Mouse (Mus musculus) limb, embryonic 15.5 days (tissue): ENCODE data around the gene Efna2. TPM values are rescaled to one million over a fixed set of nuclear protein-coding genes. Genes with fewer than 3 reads are reported as not detected.

ENCODE experiments used
- ATAC-seq: fragments of 200-750 bp; cut with Nextera tagmentation; 2 replicates; pipeline ENCODE4 v1.8.0; 2017; ENCODE audit warnings: low read depth, moderate TSS enrichment; ENCODE audit not compliant: insufficient number of reproducible peaks, low FRiP score, low TSS enrichment
- H3K27ac ChIP-seq: fragments of 300-500 bp; sonication (generic); 2 replicates; pipeline ENCODE4 v1.5.1; 2015; ENCODE audit warnings: moderate library complexity, mild to moderate bottlenecking, inconsistent platforms
- H3K27me3 ChIP-seq: fragments of 300-500 bp; sonication (generic); 2 replicates; pipeline ENCODE4 v1.6.1; 2015; ENCODE audit warnings: inconsistent platforms
- H3K36me3 ChIP-seq: fragments of 300-500 bp; sonication (generic); 2 replicates; pipeline ENCODE4 v1.6.1; 2015; ENCODE audit warnings: inconsistent platforms
- H3K4me1 ChIP-seq: fragments of 300-500 bp; sonication (generic); 2 replicates; pipeline ENCODE4 v1.6.1; 2015; ENCODE audit warnings: inconsistent platforms
- H3K4me2 ChIP-seq: fragments of 300-500 bp; sonication (generic); 2 replicates; pipeline ENCODE4 v1.6.1; 2015; ENCODE audit warnings: mild to moderate bottlenecking, inconsistent platforms
- H3K4me3 ChIP-seq: fragments of 300-500 bp; sonication (generic); 2 replicates; pipeline ENCODE4 v1.5.1; 2015; ENCODE audit warnings: mild to moderate bottlenecking, inconsistent platforms
- H3K9ac ChIP-seq: fragments of 300-500 bp; sonication (generic); 2 replicates; pipeline ENCODE4 v1.6.1; 2015; ENCODE audit warnings: inconsistent platforms
- H3K9me3 ChIP-seq: fragments of 300-500 bp; sonication (generic); 2 replicates; pipeline ENCODE4 v1.6.1; 2016; ENCODE audit warnings: inconsistent platforms
- WGBS: fragments of 180-500 bp; shearing (Covaris S2); methylation state at CpG from one replicate; pipeline ENCODE4 v1.1.7; 2015; 5-methylcytosine and 5-hydroxymethylcytosine counted together
- polyA plus RNA-seq: library from polyadenylated mRNA; unstranded; fragments of >200 nt; fragmentation: Nextera tagmentation; extraction: Ambion mirVana; gene quantifications from 2 replicates; pipeline ENCODE4 v1.2.1, GENCODE M21; 2015

The Efna2 gene
- polyA plus RNA-seq = 27.0 and 29.3 TPM in 2 replicates

DNA sequence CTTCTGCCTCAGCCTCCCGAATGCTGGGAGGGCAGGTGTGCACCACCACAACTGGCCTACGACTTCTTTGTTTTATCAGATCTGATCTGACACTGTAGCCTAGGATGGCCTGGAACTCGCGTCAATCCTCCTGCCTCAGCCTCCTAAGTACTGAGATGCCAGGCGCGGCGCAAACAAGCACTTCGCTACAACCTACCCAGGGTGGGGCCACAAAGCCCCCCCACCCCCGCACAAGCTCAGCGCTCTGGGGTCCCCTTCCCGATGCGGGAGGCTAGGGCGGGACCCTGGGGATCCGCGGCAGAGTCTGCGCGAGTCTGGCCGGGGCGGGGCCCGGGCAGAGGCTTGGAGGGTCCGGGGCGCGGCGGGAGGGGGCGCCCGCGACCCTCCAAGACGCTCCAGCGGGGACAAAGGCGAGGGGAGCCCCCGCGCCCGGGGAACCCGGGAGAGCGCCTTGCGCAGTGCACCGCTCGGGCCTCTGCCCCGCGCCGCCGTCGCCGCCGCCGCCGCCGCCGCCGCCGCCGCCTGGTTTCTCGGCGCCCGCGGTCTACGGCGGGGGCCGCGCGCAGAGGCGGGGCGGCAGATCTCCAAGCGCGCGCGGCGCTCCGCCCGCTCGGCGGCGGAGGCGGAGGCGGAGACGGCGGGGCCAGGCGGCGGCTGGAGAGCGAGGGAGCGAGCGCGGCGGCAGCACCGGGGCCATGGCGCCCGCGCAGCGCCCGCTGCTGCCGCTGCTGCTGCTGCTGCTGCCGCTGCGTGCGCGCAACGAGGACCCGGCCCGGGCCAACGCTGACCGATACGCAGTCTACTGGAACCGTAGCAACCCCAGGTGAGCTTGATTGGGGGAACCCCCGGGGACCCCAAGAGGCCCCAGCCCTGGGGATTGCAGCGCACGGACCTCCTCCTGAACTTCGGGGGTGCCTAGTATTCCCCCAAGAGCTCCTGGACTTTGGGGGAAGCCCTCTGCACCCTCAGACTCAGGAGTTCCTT is at the start of gene Efna2:
Efna2 (plus strand) TSS at position 415 of the 984 bp plus-strand sequence.
- peak; percentile 44 for ATAC-seq
- Histone ChIP-seq H3K36me3 (peaks cover 5% of the 10 kb centered on the region), H3K27ac (peak within 1 kb of the TSS; percentile 79), H3K9me3 (no peaks in the 10 kb centered on the region), H3K27me3 (no peaks in the 10 kb centered on the region), H3K4me1 (peaks cover 32% of the 10 kb centered on the region), H3K4me2 (peak within 1 kb of the TSS; percentile 63), H3K4me3 (peak within 1 kb of the TSS; percentile 77), H3K9ac (peak within 1 kb of the TSS; percentile 85)
- WGBS = 2% methylated on average over 86 of the region's 106 CpGs

DNA sequence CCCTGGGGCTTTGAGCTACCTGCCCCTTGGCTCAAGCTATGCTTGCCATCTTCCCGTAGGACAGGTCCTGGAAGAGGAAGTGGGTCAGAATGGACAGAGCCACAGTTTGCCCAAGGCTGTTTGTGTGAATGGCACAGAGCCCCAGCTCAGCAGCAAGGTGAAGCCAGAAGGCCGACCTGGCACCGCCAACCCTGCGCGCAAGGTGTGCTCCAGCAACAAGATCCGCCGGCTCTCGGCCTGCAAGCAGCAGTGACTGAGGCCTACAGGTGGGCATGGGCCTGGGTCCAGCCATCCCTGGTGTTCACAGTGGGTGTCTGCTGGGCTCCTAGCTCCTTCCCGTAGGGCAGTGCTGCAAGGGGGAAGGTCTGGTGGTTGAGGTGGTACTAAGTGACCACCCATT is 49.4 kb upstream of the Efna2 start:
- no peaks in the 10 kb centered on the region for H3K9me3 ChIP-seq
- H3K27me3 ChIP-seq = no peaks in the 10 kb centered on the region
- H3K4me2 ChIP-seq = no peak overlapping the region
- H3K4me1 ChIP-seq = peaks cover 28% of the 10 kb centered on the region
- H3K27ac ChIP-seq = no peak overlapping the region
- 92% methylated on average over 9 of the region's 9 CpGs for WGBS
- ATAC-seq = no peak
- no peak overlapping the region for H3K4me3 ChIP-seq
- H3K36me3 ChIP-seq = peaks cover 99% of the 10 kb centered on the region
- H3K9ac ChIP-seq = no peak overlapping the region

DNA sequence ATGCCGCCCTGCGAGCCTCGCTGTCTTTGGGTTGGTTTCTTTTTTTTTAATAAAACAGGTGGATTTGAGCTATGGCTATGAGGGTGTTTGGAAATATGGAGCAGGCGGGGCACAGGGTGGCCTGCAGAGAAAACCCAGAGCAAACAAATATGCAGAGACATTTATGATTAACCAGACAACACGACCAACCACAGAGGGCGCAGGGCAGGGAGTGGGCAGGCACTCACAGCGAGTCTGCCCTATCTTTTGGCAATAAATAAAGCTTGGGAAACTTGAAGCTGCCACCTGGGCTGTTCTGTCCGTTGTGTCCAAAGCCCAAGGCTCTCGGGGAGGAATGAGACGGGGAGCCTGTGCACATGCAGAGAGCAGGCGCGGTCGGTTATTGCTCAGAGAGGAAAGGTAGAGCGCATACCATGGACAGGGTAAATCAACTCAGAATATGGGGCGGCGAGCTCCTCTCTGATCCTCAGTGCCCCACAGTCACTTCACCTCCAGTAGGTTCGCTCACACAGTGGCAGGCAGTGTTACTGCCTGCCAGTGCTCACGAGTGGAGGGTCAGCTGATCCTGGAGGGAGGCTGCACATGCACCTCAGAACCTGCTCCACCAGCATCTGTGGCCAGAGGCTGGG is 48.8 kb upstream of the Efna2 start:
- no peak overlapping the region for H3K9ac ChIP-seq
- H3K4me2 ChIP-seq = no peak overlapping the region
- H3K27ac ChIP-seq = no peak overlapping the region
- peaks cover 99% of the 10 kb centered on the region for H3K36me3 ChIP-seq
- WGBS = 78% methylated on average over 18 of the region's 18 CpGs
- no peak for ATAC-seq
- no peak overlapping the region for H3K4me3 ChIP-seq
- 0 out of 2 replicates have a peak, but pooled peaks cover 5% of the 10 kb centered on the region for H3K27me3 ChIP-seq
- peaks cover 26% of the 10 kb centered on the region for H3K4me1 ChIP-seq
- H3K9me3 ChIP-seq = no peaks in the 10 kb centered on the region

DNA sequence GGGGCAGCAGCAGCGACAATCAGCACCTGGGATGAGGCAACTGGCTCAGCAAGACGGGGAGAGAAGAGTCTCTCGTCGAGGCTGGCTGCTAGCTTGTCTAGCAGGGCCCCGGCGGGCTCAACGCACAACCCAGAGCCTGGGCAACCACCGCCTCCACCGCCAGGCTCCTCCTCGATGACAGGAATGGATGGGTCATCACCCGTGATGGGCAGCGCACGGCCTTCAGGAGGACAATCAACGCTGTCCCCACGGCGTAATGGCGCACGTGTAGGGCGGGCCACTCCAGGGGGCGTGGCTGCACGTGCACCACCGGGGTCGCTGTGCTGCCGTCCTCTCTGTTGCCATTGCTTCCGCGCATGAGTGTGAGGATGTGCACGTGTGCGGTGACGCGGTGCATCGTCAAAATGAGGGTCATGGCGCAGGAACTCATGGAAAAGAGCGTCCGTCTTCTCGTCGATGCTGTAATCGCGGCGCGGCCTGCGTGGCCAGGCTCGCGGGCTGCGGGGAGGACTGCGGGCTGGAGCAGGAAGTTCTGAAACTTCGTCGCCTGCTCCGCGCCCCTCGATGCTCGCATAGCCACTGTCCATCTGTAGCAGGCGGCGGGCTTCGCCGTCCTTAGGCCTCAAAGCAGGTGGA is 47.8 kb upstream of the Efna2 start:
- no peak for ATAC-seq
- Histone ChIP-seq H3K4me2 (peak overlapping the region; percentile 22; the same call in 1 of the 2 replicates), H3K36me3 (peaks cover 92% of the 10 kb centered on the region), H3K27me3 (peaks cover 9% of the 10 kb centered on the region; the same call in 1 of the 2 replicates), H3K9me3 (no peaks in the 10 kb centered on the region), H3K4me1 (peaks cover 29% of the 10 kb centered on the region), H3K9ac (no peak overlapping the region), H3K27ac (no peak overlapping the region), H3K4me3 (peak overlapping the region; percentile 19)
- 25% methylated on average over 55 of the region's 55 CpGs for WGBS

DNA sequence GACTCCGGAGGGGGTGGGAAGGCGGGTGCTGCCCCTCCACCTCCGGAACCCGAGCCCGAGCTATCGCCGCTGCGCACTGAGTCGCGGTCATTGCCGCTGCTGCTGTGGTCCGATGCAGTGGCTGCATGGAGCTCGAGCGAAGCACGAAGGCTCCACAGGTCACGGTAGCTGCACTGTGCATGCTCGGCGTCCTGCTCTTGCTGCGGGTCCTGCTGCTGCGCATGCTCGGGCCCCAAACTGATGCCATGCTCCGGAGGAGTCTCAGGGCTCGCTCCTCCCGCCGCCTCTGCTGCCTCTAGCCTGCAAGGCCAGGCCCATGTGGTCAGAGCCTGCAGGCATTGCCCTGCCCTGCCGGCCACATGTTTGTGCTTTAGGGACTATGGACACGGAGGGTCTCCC is 47.3 kb upstream of the Efna2 start:
- no peak for ATAC-seq
- Histone ChIP-seq H3K9me3 (no peaks in the 10 kb centered on the region), H3K4me2 (peak overlapping the region; percentile 22; the same call in 1 of the 2 replicates), H3K4me3 (peak overlapping the region; percentile 19), H3K27me3 (peaks cover 14% of the 10 kb centered on the region), H3K4me1 (peaks cover 35% of the 10 kb centered on the region), H3K36me3 (peaks cover 87% of the 10 kb centered on the region), H3K27ac (no peak overlapping the region), H3K9ac (no peak overlapping the region)
- 44% methylated on average over 27 of the region's 27 CpGs for WGBS

DNA sequence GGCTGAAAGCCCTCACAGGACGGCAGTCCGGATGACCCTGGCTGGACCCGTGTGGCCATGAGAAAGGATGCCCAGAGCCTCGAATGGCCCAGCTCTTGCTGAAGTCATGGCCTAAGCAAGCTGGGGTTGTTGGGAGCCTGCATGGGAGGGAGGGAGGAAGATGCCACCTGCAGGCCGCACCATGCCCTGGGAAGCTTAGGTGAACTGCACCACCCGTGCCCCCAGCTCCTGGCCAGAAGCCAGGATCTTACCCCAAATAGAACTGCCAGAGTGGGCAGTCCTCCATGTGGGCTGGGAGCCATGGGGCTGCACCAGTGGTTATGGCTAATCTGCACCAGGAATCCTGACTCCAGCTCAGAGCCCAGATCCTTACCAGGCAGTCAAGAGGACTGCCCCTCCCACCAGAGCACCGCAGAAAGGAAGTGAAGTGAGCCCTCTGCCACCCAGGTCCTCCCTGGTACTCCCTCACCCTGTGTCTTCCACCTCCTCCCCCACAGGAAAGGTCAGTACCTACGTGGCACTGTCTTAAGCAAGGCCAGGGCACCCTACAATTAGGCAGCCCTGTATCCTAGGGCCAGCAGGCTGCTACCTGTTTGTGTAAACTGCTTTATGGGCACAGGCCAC is 45.9 kb upstream of the Efna2 start:
- Histone ChIP-seq H3K4me1 (peaks cover 48% of the 10 kb centered on the region), H3K9ac (no peak overlapping the region), H3K4me3 (no peak overlapping the region), H3K27ac (no peak overlapping the region), H3K4me2 (no peak overlapping the region), H3K27me3 (peaks cover 20% of the 10 kb centered on the region), H3K9me3 (no peaks in the 10 kb centered on the region), H3K36me3 (peaks cover 73% of the 10 kb centered on the region)
- 68% methylated on average over 8 of the region's 8 CpGs for WGBS
- no peak for ATAC-seq

DNA sequence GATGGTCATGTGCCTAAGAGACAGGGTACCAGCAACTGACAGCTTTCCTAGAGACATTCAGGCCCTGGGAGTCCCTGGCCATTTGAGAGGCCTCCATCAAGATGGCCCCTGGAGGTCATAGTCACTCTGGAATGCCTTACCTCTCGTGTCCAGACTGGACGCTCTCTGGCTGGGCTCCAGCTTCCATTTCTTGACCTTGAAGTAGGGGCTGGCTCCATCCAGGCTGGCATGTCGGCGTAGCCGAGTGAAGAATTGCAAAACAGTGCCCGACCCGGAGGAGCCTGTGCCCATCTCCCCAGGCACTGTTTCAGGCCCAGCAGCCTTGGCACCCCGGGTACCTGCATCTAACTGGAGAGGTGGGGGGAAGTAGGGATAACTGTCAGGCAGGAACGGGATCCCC is 44.9 kb upstream of the Efna2 start:
- no peak overlapping the region for H3K4me2 ChIP-seq
- no peaks in the 10 kb centered on the region for H3K9me3 ChIP-seq
- ATAC-seq = no peak
- no peak overlapping the region for H3K27ac ChIP-seq
- H3K4me1 ChIP-seq = peaks cover 57% of the 10 kb centered on the region
- H3K9ac ChIP-seq = no peak overlapping the region
- H3K36me3 ChIP-seq = peaks cover 62% of the 10 kb centered on the region
- H3K27me3 ChIP-seq = peaks cover 20% of the 10 kb centered on the region
- H3K4me3 ChIP-seq = no peak overlapping the region
- WGBS = 88% methylated on average over 9 of the region's 9 CpGs

DNA sequence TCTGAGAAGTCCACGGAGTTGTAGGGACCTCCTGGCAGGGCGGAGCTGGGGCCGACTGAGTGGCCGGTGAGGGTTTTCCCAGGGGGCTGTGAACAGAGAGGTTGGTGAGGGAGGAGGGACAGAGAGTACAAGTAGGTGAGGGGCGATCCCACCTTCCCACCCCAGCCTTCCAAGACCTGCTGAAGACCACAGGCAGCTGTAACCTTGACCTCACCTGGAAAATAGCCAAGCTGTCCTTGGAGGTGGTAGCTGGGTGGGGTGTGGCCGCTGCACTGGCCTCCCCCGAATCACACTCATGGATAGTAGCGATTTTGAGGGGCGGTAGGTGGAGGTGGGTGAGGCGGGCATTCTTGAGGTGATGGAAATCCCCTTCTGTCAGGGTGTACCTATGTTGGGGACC is 44.1 kb upstream of the Efna2 start:
- WGBS = 84% methylated on average over 10 of the region's 10 CpGs
- Histone ChIP-seq H3K9me3 (no peaks in the 10 kb centered on the region), H3K36me3 (peaks cover 54% of the 10 kb centered on the region), H3K27ac (no peak overlapping the region), H3K4me2 (no peak overlapping the region), H3K4me3 (no peak overlapping the region), H3K27me3 (peaks cover 20% of the 10 kb centered on the region), H3K9ac (no peak overlapping the region), H3K4me1 (peaks cover 60% of the 10 kb centered on the region)
- no peak for ATAC-seq

DNA sequence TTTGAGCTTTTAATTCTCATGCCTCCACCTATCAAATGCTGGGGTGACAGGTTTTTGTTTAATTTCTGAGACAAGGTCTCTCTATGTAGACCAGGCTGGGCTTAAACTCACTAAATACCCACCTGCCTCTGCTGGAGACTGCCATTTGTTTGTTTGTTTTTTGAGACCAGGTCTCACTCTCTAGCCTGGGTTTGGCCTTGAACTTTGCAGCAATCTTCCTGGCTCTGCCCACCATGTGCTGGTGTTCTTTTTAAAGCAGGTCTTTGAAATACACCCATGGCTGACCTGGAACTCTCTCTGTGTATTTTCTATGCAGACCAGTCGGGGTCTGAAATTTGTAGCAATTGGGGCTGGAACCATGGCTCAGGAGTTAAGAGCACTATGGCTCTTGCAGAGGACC is 43.6 kb upstream of the Efna2 start:
- Histone ChIP-seq H3K9me3 (no peaks in the 10 kb centered on the region), H3K9ac (no peak overlapping the region), H3K27me3 (peaks cover 20% of the 10 kb centered on the region), H3K4me1 (peaks cover 61% of the 10 kb centered on the region), H3K4me2 (no peak overlapping the region), H3K36me3 (peaks cover 50% of the 10 kb centered on the region), H3K4me3 (no peak overlapping the region), H3K27ac (no peak overlapping the region)
- ATAC-seq = no peak
- 86% methylated on average over 1 of the region's 1 CpGs for WGBS

DNA sequence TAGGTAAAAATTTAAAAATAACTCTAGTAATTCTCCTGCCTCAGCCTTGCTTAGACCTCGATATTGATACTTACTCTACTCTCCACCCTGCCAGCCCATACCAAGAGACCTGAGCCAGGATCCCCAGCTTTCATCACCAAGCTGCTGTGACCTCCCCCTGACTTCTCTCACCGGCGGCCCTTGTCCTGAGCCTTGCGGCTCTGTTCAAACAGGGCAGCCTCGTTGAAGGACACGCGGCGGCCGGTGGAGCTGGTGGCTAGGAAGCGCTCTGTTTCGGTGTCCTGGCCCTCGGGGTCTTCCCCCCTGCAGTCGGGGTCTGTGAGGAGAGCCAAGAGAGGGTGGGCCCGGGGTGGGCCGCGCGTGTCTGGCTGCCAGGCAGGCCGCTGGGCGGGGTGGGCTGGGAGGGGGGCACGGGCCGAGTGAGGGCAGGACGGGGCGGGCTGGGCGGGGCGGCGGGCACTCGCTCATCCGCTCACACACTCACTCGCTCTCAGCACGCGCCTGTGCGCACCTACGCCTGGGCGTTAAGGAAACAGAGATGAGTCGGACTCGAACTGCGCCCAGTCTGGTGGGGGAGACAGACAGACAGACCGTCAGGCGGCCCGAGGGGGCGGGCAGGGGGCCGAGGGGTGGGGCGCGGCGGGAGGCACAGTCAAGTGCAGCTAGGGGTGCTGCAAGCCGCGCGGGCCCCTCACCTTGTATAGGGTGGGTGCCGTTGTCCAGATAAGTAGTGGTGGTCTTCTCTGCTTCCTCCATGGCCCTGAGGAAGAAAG is 42.9 kb upstream of the Efna2 start:
- peaks cover 42% of the 10 kb centered on the region for H3K36me3 ChIP-seq
- H3K4me3 ChIP-seq = peak overlapping the region; percentile 64
- no peak overlapping the region for H3K27ac ChIP-seq
- no peak for ATAC-seq
- peak overlapping the region; percentile 98 for H3K4me2 ChIP-seq
- H3K9ac ChIP-seq = no peak overlapping the region
- WGBS = 21% methylated on average over 41 of the region's 49 CpGs
- no peaks in the 10 kb centered on the region for H3K9me3 ChIP-seq
- peaks cover 20% of the 10 kb centered on the region for H3K27me3 ChIP-seq
- H3K4me1 ChIP-seq = peaks cover 61% of the 10 kb centered on the region
